Mouse (Mus musculus): ENCODE measurements at regions not wholly inside any gene's neighbourhood (a gene's known extent, or its start where the extent isn't known, plus 50 kb on each side); places are given as distances from the start of the nearest gene placed in this dataset.

DNA sequence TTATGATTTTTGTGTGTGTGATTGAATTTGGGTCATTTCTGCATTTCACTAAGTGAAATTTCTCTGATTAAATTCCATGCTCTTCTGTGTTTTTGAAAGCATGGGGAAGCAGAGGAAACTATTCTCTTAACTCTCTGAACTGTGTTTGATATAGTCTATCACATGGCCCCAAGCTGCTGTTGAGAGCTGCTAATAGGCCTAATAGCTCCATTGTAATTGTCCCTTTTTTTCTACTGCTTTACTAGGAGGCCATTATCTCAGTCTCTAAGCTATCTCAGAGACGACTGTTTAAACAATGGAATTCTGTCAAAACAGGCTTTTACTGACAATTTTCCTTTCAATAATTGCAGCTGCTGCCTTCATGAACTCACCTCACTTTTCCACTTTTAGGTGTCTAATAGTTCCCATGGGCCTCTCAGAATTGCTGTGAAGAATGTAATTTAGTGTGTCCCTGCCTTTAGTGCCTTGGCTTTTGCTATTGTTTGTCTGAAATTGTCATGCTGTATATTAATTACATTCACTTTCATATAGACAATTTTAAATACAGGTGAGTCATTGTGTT lies 721.5 kb upstream of the Kcnd2 start:
- no peak for ATAC-seq (ENCODE audit: insufficient number of reproducible peaks, low FRiP score, low TSS enrichment)

DNA sequence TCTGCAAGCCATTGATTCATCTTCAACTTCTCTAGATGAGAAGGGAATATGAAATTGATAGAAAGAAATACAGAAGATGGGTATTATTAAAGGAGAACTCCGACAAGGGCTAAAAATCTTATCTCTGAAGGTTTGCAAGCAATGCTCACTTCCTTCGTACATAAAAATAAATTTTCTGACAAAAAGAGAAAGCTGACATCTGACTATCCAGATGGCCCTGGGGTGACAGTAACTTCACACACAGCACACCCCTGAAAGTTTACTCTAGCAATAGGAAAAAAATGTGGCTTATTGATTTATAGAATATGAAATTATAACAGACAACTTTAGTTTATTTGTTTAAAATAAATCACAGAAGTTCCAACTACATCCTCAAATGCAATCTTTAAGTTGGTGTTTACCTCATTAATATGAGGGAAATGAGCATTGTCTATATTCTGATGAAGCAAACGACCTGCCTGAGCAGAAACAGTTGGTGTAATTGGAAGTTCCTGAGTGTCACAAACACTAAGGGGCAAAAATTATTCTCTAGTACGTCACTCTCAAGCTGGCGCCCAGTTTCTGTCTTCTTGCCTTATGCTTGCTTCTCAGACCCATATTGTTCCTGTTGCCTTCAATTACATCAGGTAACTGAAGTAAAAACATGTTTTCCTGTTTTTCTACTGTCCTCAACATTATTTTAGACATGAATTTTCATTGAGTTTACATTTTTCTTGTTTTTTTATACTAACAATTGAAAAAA lies 712.8 kb upstream of the Kcnd2 start:
- peak; percentile 83 for ATAC-seq (ENCODE audit: insufficient number of reproducible peaks, low FRiP score, low TSS enrichment)
